Mouse (Mus musculus) olfactory bulb, adult 2 months (tissue): Measurements from ENCODE around the gene Slamf9.

Experiments used
- CTCF ChIP-seq: fragments of 200-500 bp; IDR thresholded peaks from 2 replicates; pipeline ENCODE4 v1.5.1; 2012; ENCODE audit warnings: low read depth, mild to moderate bottlenecking, low read length, moderate library complexity; ENCODE audit not compliant: insufficient read depth
- POLR2A ChIP-seq: fragments of 200-500 bp; IDR thresholded peaks from 2 replicates; pipeline ENCODE4 v1.6.1; 2012; ENCODE audit warnings: mild to moderate bottlenecking, low read depth, low read length, moderate library complexity; ENCODE audit not compliant: insufficient read depth

GRCm38 (mm10) chr1:172519644-172520043 is 44.5 kb downstream of the Slamf9 start:
- no peak for TF ChIP-seq POLR2A
- TF ChIP-seq CTCF: no peak
